Mouse (Mus musculus): Measurements from ENCODE around the gene Rasgef1c.
A peak's percentile ranks its signal among the peaks of the same experiment; 100 is the strongest.

The Rasgef1c gene

GRCm38 (mm10) chr11:49977963-49978568, 76.4 kb downstream of the Rasgef1c start:
- no peak for DNase-seq (ENCODE audit: low spot score)

- no peak for DNase-seq (ENCODE audit: low spot score)
These were observed 77.3 kb downstream of the Rasgef1c start for GRCm38 (mm10) chr11:49978935-49979334.

GRCm38 (mm10) chr11:49980681-49981235, 79.1 kb downstream of the Rasgef1c start:
- DNase-seq (ENCODE audit: low spot score) = no peak

GRCm38 (mm10) chr11:49981321-49981963, 79.8 kb downstream of the Rasgef1c start:
- no peak for DNase-seq (ENCODE audit: low spot score)

DNA sequence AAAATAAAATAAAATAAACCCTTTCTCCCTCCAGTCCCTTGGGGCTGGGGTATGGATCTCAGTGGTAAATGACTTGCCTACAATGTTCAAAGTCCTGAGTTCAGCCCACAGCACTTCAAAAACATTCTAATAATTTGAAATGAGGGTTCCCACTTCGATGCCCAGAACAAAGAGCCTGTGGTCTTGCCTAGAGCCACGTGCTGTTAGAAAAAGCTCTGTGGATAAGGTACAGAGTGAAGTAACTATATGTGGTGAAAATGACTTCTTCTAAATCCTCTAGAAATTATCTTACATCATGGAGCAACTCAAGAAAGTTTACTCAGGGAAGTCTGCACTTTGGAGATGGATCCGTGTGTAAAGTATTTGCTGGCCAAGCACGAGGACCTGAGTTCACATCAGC, 80.5 kb downstream of the Rasgef1c start:
- DNase-seq (ENCODE audit: low spot score) = no peak

DNA sequence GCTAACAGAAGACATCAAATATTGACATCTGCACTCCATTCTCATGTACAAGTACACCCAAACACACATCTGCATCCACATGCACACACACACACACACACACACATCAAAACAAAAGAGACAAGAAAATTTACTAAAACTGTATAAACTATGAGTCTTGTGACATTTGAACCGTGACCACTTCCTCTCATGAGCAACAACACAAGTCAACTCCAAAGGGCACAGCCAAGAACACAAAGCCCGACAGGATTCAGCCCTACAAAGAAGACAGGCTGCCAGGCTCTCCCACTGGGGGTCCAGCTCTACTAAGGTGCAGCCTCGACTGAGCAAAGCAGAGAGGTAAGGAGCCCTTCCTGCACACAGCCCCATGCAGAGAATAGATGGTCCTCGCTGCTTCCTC, 81.2 kb downstream of the Rasgef1c start:
- peak; percentile 36 for DNase-seq (ENCODE audit: low spot score)

DNA sequence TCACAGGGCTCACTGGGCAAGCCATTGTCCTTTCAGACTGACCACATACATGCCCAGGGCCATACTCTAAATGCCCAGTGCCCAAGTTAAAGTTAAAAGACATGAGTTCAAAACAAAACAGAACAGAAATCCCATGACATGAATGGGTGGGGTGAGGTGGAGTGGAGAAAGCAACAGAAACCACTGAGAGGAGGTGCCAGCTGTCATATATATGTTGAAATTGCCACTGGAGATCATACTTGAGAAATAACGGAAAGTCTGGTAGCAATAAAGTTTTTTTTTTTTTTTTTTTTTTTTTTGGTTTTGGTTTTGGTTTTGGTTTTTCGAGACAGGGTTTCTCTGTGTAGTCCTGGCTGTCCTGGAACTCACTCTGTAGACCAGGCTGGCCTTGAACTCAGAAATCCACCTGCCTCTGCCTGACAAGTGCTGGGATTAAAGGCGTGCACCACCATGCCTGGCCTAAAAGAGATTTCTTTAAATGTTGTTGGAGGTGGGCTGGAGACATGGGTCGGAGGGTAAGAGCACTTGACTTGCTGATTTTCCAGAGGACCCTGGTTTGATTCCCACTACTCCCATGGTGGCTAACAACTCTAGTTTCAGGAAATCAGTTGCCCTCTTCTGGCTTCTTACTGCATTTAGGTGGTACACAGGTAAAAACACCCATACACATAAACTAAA, 82.4 kb downstream of the Rasgef1c start:
- no peak for DNase-seq (ENCODE audit: low spot score)

GRCm38 (mm10) chr11:49985009-49985408, 83.4 kb downstream of the Rasgef1c start:
- no peak for DNase-seq (ENCODE audit: low spot score)

- DNase-seq (ENCODE audit: low spot score) = peak; percentile 22
These were observed 84.8 kb downstream of the Rasgef1c start for GRCm38 (mm10) chr11:49986277-49987036.

- no peak for DNase-seq (ENCODE audit: low spot score)
These were observed 92.9 kb downstream of the Rasgef1c start for GRCm38 (mm10) chr11:49994536-49994935.

GRCm38 (mm10) chr11:49996398-49996797, 94.8 kb downstream of the Rasgef1c start:
- DNase-seq (ENCODE audit: low spot score) = no peak

DNA sequence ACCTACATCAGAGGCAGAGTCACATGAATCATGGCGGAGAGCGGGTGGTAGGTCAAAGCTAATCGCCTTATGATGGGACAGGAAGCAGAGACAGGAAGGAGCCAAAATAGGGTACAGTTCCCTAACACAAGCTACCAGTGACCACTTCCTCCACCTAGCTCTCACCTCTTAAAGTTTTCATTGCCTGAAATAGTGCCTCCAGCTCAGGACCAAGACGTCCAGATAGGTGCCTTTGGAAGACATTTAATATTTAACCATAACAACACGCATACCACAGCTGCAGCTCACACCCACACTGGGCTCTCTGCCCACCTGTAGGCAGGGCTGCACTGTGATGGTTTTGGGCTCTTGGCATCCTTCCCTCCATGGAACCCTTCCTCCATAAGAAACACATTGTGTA, 95.7 kb downstream of the Rasgef1c start:
- DNase-seq (ENCODE audit: low spot score) = no peak

DNA sequence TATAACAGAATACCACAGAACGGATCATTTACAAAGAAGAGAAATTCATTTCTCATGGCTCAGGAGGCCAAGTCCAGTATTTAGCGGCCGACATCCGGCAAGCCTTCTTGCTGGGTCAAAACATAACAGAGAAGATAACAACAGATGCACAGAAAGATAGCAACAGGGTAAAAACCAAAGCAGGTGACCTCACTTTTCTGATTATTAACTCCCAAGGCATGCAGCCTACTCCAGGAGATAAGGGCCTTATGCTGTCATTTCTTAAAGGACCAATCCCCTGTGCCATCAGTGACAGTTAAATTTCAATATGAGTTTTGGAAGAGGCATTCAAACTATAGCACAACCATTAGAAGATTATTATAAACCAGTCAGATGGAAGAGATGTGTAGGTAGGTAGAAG, 101.2 kb downstream of the Rasgef1c start:
- no peak for DNase-seq (ENCODE audit: low spot score)

- no peak for DNase-seq (ENCODE audit: low spot score)
These were observed 106.1 kb downstream of the Rasgef1c start for GRCm38 (mm10) chr11:50007776-50008175.

GRCm38 (mm10) chr11:50008231-50008630, 106.6 kb downstream of the Rasgef1c start:
- no peak for DNase-seq (ENCODE audit: low spot score)

DNA sequence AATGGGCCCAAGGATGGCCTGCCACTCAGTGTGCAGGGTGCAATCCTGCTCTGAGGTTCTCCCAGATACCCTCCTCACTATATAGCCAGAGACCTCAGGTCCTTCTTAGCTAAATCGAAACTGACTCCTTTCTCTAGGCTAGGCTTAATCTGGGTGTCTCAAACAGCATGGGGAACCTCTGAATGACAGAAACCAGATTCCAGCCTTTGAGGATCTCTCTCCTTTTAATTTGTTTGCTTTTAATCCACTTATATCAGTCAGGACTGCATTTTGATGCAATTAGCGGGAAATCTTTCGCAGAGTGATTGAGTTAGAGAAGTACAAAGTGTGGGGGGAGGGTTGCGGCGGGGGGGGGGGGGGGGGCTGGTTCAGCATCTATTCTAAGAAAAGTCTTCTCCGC, 111.4 kb downstream of the Rasgef1c start:
- DNase-seq (ENCODE audit: low spot score) = no peak

GRCm38 (mm10) chr11:50016503-50016902, 114.9 kb downstream of the Rasgef1c start:
- no peak for DNase-seq (ENCODE audit: low spot score)

DNA sequence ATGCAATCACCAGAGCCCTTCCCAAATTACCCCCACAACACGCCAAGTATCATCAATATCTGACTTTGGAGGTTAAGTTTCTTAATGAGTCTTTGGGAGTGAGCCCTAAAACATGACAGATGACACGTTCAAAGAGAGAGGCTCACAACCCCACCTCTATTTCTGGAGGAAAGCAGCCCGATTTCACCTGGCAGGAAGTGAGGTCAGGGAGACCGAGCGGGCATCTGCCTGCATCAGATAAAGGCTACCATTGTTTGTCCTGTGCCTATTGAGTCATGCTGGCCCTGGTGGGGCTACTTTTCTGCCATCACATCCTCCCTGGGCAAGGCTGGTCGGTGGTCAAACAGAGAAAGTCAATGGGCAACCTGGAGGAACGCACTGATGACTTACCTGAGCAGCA, 115.9 kb downstream of the Rasgef1c start:
- no peak for DNase-seq (ENCODE audit: low spot score)

DNA sequence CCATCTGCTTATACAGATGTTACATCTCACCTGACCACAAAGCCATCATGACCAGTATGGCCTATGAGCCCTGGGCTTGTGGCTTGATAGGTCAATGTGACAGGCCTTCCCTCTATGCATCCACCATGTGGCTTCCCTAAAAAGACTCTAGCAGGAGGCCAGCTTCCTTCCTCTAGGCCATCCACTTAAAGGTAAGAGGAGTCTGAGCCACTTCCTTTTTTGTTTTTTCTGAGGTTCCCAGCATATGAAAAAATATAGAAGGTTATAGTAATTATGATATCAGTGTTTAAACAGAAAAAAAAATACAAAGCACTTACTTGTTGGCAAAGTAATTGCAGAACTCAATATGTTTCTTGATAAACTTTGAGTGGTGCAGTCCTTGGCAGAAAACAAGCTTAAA, 117.2 kb downstream of the Rasgef1c start:
- no peak for DNase-seq (ENCODE audit: low spot score)

- DNase-seq (ENCODE audit: low spot score) = no peak
These were observed 120.5 kb downstream of the Rasgef1c start for GRCm38 (mm10) chr11:50022085-50022484.

- no peak for DNase-seq (ENCODE audit: low spot score)
These were observed 122.8 kb downstream of the Rasgef1c start for GRCm38 (mm10) chr11:50024445-50024832.
